Mouse (Mus musculus): ENCODE data around the gene Adamts2. TPM values are rescaled to one million over a fixed set of nuclear protein-coding genes. Genes with fewer than 3 reads are reported as not detected.

Adamts2 gene
- polyA plus RNA-seq, 1 experiment from 2014 or later, result 0.87 TPM

GRCm38 (mm10) chr11:50632270-50632669, 30.4 kb downstream of the Adamts2 start:
- Histone ChIP-seq H3K36me3 (ENCODE audit: control insufficient read depth, insufficient read depth, low read length) (no peaks in the 10 kb centered on the region), H3K4me3 (ENCODE audit: low read depth, low read length) (no peak overlapping the region), H3K4me2 (no peak overlapping the region), H3K9ac (ENCODE audit: low read length) (no peak overlapping the region), H3K27me3 (ENCODE audit: control insufficient read depth, insufficient read depth, low read length) (no peaks in the 10 kb centered on the region), H3K4me1 (ENCODE audit: control insufficient read depth, insufficient read depth, low read length) (no peaks in the 10 kb centered on the region), H3K27ac (ENCODE audit: low read depth, low read length) (no peak overlapping the region), H3K9me3 (ENCODE audit: control insufficient read depth, low read length) (no peaks in the 10 kb centered on the region)
- no peak for ATAC-seq (ENCODE audit: low FRiP score)
- no peak for DNase-seq (ENCODE audit: low spot score, missing footprints)
- 59% methylated on average over 4 of the region's 4 CpGs for WGBS

- no peak for ATAC-seq (ENCODE audit: low FRiP score)
- Histone ChIP-seq H3K4me1 (ENCODE audit: control insufficient read depth, insufficient read depth, low read length) (no peaks in the 10 kb centered on the region), H3K4me2 (no peak overlapping the region), H3K27me3 (ENCODE audit: control insufficient read depth, insufficient read depth, low read length) (no peaks in the 10 kb centered on the region), H3K27ac (ENCODE audit: low read depth, low read length) (no peak overlapping the region), H3K4me3 (ENCODE audit: low read depth, low read length) (no peak overlapping the region), H3K9ac (ENCODE audit: low read length) (no peak overlapping the region), H3K9me3 (ENCODE audit: control insufficient read depth, low read length) (no peaks in the 10 kb centered on the region), H3K36me3 (ENCODE audit: control insufficient read depth, insufficient read depth, low read length) (no peaks in the 10 kb centered on the region)
- DNase-seq (ENCODE audit: low spot score, missing footprints), result peak; percentile 79
- 88% methylated on average over 2 of the region's 2 CpGs for WGBS
Observed at GRCm38 (mm10) chr11:50635051-50635590, 33.2 kb downstream of the Adamts2 start.

GRCm38 (mm10) chr11:50637026-50637425, 35.1 kb downstream of the Adamts2 start:
- ATAC-seq (ENCODE audit: low FRiP score), result no peak
- no peak overlapping the region for H3K4me3 ChIP-seq (ENCODE audit: low read depth, low read length)
- no peak overlapping the region for H3K27ac ChIP-seq (ENCODE audit: low read depth, low read length)
- no peaks in the 10 kb centered on the region for H3K4me1 ChIP-seq (ENCODE audit: control insufficient read depth, insufficient read depth, low read length)
- DNase-seq (ENCODE audit: low spot score, missing footprints), result peak; percentile 12
- no peak overlapping the region for H3K4me2 ChIP-seq
- H3K9me3 ChIP-seq (ENCODE audit: control insufficient read depth, low read length), result no peaks in the 10 kb centered on the region
- WGBS, result 89% methylated on average over 11 of the region's 11 CpGs
- no peaks in the 10 kb centered on the region for H3K27me3 ChIP-seq (ENCODE audit: control insufficient read depth, insufficient read depth, low read length)
- no peaks in the 10 kb centered on the region for H3K36me3 ChIP-seq (ENCODE audit: control insufficient read depth, insufficient read depth, low read length)
- no peak overlapping the region for H3K9ac ChIP-seq (ENCODE audit: low read length)

DNA sequence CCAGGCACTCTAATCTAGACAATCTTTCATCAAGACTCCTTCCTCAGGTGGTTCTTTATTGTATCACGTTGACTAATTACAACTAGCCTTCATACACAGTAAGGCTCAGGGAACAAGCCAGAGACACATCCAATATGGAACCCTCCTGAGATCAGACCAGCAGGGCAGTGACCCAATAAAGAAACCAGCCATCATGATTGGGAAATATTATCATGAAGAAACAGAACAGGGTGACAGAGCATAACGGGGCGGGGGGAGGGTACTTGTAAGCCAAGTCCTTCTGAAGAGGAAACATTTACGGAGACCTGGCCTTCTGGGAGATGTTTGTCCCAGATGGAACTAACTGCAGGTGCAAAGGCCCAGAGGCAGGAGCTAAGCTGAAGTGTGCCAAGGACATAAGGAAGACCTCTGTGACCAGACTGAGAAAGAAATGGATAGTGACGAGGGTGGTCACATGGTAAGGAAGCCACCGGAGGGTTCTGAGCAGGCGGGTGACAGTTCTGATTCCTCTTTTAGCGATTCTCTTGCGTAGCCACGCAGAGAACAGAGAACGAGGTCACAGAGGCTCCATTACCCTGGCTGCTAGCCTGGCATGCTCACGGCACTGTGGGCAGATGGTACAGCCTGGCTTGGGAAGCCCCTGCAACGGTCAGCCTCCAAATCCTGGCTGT, 36.4 kb downstream of the Adamts2 start:
- WGBS, result 89% methylated on average over 13 of the region's 13 CpGs
- no peak overlapping the region for H3K4me3 ChIP-seq (ENCODE audit: low read depth, low read length)
- H3K36me3 ChIP-seq (ENCODE audit: control insufficient read depth, insufficient read depth, low read length), result no peaks in the 10 kb centered on the region

GRCm38 (mm10) chr11:50638868-50639220, 37.0 kb downstream of the Adamts2 start:
- Histone ChIP-seq H3K27ac (ENCODE audit: low read depth, low read length) (no peak overlapping the region), H3K27me3 (ENCODE audit: control insufficient read depth, insufficient read depth, low read length) (no peaks in the 10 kb centered on the region), H3K4me3 (ENCODE audit: low read depth, low read length) (no peak overlapping the region), H3K9ac (ENCODE audit: low read length) (no peak overlapping the region), H3K36me3 (ENCODE audit: control insufficient read depth, insufficient read depth, low read length) (no peaks in the 10 kb centered on the region), H3K4me1 (ENCODE audit: control insufficient read depth, insufficient read depth, low read length) (no peaks in the 10 kb centered on the region), H3K9me3 (ENCODE audit: control insufficient read depth, low read length) (no peaks in the 10 kb centered on the region), H3K4me2 (no peak overlapping the region)
- WGBS, result 83% methylated on average over 3 of the region's 3 CpGs
- ATAC-seq (ENCODE audit: low FRiP score) (no peak), DNase-seq (ENCODE audit: low spot score, missing footprints) (no peak)

More for the DNA sequence above, 36.4 kb downstream of the Adamts2 start:
- no peak for ATAC-seq (ENCODE audit: low FRiP score)
- Histone ChIP-seq H3K4me1 (ENCODE audit: control insufficient read depth, insufficient read depth, low read length) (no peaks in the 10 kb centered on the region), H3K9ac (ENCODE audit: low read length) (no peak overlapping the region), H3K9me3 (ENCODE audit: control insufficient read depth, low read length) (no peaks in the 10 kb centered on the region), H3K27me3 (ENCODE audit: control insufficient read depth, insufficient read depth, low read length) (no peaks in the 10 kb centered on the region), H3K27ac (ENCODE audit: low read depth, low read length) (no peak overlapping the region), H3K4me2 (no peak overlapping the region)
- DNase-seq (ENCODE audit: low spot score, missing footprints), result peak; percentile 14

DNA sequence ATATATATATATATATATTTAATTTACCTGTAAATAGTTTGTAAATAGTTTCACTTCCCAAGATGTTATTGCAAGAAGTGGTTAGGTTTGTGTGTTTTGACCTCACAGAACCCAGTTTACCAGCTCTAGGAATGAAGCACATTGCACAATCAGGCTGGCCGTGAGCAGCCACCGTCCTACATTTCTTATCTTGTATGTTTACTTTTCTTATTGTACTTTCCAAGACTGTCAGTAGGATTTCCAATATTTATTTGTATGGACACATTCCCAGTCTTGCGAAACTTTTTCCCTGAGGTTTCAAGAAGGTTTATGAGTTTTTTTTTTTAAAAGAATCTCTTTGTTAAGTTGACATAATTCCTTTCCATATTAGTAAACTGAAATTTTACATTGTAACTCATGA, 40.7 kb downstream of the Adamts2 start:
- WGBS, result 95% methylated on average over 3 of the region's 3 CpGs

DNA sequence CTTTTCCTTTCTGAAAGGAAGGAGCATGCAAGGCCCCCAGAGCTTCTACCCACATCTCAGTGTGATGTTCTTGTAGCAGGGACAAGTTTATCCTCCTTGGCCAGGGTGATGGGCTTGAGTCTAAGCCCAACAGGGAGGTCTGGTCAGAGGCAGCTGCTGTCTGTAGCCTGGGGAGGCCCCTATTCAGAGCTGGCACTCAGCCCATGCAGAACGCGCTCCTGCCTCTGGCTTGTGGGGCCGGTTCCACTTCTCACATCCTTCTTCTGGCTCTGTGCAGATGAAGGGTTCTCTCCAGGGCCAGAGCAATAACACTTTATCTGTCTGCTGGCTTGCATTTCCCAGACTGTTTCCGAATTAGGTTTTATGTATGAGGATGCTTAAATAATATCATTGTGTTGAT, 44.3 kb downstream of the Adamts2 start:
- H3K27ac ChIP-seq (ENCODE audit: low read depth, low read length), result no peak overlapping the region
- H3K4me3 ChIP-seq (ENCODE audit: low read depth, low read length), result no peak overlapping the region
- no peak overlapping the region for H3K9ac ChIP-seq (ENCODE audit: low read length)
- H3K4me2 ChIP-seq, result no peak overlapping the region
- H3K27me3 ChIP-seq (ENCODE audit: control insufficient read depth, insufficient read depth, low read length), result no peaks in the 10 kb centered on the region
- DNase-seq (ENCODE audit: low spot score, missing footprints) (no peak), ATAC-seq (ENCODE audit: low FRiP score) (no peak)
- no peaks in the 10 kb centered on the region for H3K36me3 ChIP-seq (ENCODE audit: control insufficient read depth, insufficient read depth, low read length)
- no peaks in the 10 kb centered on the region; the same call in 1 of the 2 replicates for H3K9me3 ChIP-seq (ENCODE audit: control insufficient read depth, low read length)
- WGBS, result 87% methylated on average over 4 of the region's 4 CpGs
- no peaks in the 10 kb centered on the region for H3K4me1 ChIP-seq (ENCODE audit: control insufficient read depth, insufficient read depth, low read length)

More for the DNA sequence above, 40.7 kb downstream of the Adamts2 start:
- no peak for ATAC-seq (ENCODE audit: low FRiP score)
- no peak for DNase-seq (ENCODE audit: low spot score, missing footprints)
- Histone ChIP-seq H3K4me2 (no peak overlapping the region), H3K9ac (ENCODE audit: low read length) (no peak overlapping the region), H3K9me3 (ENCODE audit: control insufficient read depth, low read length) (no peaks in the 10 kb centered on the region), H3K27ac (ENCODE audit: low read depth, low read length) (no peak overlapping the region), H3K4me1 (ENCODE audit: control insufficient read depth, insufficient read depth, low read length) (no peaks in the 10 kb centered on the region), H3K27me3 (ENCODE audit: control insufficient read depth, insufficient read depth, low read length) (no peaks in the 10 kb centered on the region), H3K4me3 (ENCODE audit: low read depth, low read length) (no peak overlapping the region), H3K36me3 (ENCODE audit: control insufficient read depth, insufficient read depth, low read length) (no peaks in the 10 kb centered on the region)

GRCm38 (mm10) chr11:50648143-50648807, 46.4 kb downstream of the Adamts2 start:
- Histone ChIP-seq H3K9ac (ENCODE audit: low read length) (no peak overlapping the region), H3K4me2 (no peak overlapping the region), H3K9me3 (ENCODE audit: control insufficient read depth, low read length) (no peaks in the 10 kb centered on the region; the same call in 1 of the 2 replicates), H3K27me3 (ENCODE audit: control insufficient read depth, insufficient read depth, low read length) (no peaks in the 10 kb centered on the region), H3K4me3 (ENCODE audit: low read depth, low read length) (no peak overlapping the region), H3K4me1 (ENCODE audit: control insufficient read depth, insufficient read depth, low read length) (no peaks in the 10 kb centered on the region), H3K36me3 (ENCODE audit: control insufficient read depth, insufficient read depth, low read length) (no peaks in the 10 kb centered on the region), H3K27ac (ENCODE audit: low read depth, low read length) (no peak overlapping the region)
- 86% methylated on average over 4 of the region's 4 CpGs for WGBS
- DNase-seq (ENCODE audit: low spot score, missing footprints) (no peak), ATAC-seq (ENCODE audit: low FRiP score) (no peak)

GRCm38 (mm10) chr11:50650037-50650436, 48.2 kb downstream of the Adamts2 start:
- Histone ChIP-seq H3K9ac (ENCODE audit: low read length) (no peak overlapping the region), H3K4me1 (ENCODE audit: control insufficient read depth, insufficient read depth, low read length) (no peaks in the 10 kb centered on the region), H3K27ac (ENCODE audit: low read depth, low read length) (no peak overlapping the region), H3K4me2 (no peak overlapping the region), H3K9me3 (ENCODE audit: control insufficient read depth, low read length) (no peaks in the 10 kb centered on the region; the same call in 1 of the 2 replicates), H3K4me3 (ENCODE audit: low read depth, low read length) (no peak overlapping the region), H3K36me3 (ENCODE audit: control insufficient read depth, insufficient read depth, low read length) (no peaks in the 10 kb centered on the region), H3K27me3 (ENCODE audit: control insufficient read depth, insufficient read depth, low read length) (no peaks in the 10 kb centered on the region)
- WGBS, result 92% methylated on average over 2 of the region's 2 CpGs
- DNase-seq (ENCODE audit: low spot score, missing footprints) (no peak), ATAC-seq (ENCODE audit: low FRiP score) (no peak)

Data from midbrain, embryonic 11.5 days (tissue).